Mouse (Mus musculus) c-Kit-positive CD71-positive TER-119-negative erythroid progenitor cells, embryonic 14.5 days (primary cell): ENCODE results near the gene Xpo5.
A peak's percentile ranks its signal among the peaks of the same experiment; 100 is the strongest.

Source experiments
- DNase-seq: peaks from one replicate; pipeline ENCODE4 v3.0.0-alpha.2; 2013; ENCODE audit warnings: low read depth

The Xpo5 gene

DNA sequence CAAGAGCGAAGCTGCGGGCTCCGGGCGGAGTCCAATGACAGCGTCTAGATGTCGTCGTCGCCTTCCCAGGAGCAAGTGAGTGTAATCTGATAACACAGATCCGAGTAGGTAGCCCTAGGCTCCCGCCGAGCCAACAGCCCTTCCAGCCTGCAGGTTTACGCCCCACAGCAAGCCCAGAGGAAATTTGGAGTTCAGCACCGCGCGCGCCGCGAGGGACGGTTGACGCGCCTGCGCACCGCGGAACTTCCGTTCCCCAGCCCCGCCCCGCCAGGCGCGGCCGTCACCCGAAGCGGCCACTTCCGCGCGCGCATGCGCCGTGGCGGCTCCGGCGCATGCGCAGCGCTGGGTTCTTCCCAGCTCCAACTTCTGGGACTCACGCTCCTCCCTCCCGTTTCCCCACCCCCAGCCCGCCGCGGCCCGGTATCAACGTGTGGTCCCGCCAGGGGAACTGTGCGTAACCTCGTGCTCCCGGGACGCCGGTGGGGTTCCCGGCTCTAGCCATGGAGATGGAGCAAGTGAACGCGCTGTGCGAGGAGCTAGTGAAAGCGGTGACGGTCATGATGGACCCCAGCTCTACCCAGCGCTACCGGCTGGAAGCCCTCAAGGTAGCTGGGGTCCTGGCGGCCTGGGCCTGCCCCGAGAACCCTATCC lies at the start of gene Xpo5, which contains the start of gene Polh:
Gene Xpo5 (plus strand): TSS at position 362 of the 651 bp plus-strand sequence.
Gene Polh (minus strand): TSS at position 225 of the 651 bp plus-strand sequence.
- peak; percentile 89 for DNase-seq

DNA sequence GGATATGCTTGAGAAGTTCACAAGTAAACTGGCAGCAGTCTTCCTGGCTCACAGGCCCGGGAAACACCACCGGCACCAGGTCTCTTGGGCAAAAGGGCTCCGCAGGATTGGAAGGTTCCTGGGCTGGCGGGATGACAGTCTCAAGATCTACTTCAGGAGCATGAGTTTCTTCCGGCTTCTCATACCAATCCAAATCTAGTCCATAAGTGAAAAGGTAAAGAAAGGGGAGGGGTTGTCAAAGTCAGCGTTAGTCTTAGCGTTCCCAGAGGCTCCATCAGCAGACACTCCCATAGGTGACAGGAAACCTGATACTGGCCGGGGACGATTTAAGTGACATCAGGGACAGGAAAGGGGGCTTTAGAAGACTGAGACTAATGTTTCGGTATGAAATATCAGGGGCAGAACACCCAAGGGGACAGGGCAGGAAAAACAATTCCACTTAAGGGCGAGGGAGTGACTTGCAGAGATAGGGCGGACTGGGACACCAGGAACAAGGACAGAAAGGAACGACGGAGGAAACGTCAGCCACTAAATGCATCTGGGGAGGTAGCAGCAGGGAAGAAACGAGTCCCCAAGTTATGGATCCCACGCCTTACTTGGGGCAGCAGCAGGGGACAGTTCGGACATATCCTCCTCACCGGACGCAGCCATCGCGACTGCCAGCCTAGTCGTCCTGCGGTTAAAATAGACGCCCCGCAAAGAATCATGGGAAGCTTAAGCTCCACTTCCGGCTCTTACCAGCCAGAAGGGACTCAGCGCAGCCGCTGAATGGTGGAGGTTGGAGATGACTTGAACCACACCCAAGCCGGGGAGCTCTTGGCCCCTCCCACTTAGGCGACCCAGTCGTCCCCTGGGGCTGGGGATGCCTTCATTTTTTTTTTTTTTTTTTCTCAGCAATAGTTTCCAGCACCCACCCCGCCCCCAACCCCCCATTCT lies 49.5 kb upstream of the Xpo5 start, which contains the start of gene Mad2l1bp:
Gene Mad2l1bp (minus strand): TSS at position 707 of the 936 bp plus-strand sequence.
- DNase-seq, result peak; percentile 88

DNA sequence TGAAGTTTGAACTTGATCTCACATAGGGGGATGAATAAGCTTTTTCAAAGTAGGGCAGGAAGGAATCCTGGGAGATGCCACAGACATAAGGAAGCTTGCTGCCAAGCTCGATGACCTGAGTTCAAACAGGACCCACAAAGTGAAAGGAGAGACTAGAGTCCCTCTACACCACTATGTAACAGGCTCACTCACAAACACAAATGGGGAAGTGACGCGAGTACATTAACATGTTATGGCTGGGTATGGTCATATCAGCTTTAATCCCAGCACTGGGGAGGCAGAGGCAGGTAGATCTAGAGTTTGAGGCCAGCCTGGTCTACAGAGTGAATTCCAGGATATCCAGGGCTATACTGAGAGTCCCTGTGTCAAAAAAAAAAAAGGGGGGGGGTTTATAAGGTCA lies 48.2 kb upstream of the Xpo5 start:
- DNase-seq, result no peak

DNA sequence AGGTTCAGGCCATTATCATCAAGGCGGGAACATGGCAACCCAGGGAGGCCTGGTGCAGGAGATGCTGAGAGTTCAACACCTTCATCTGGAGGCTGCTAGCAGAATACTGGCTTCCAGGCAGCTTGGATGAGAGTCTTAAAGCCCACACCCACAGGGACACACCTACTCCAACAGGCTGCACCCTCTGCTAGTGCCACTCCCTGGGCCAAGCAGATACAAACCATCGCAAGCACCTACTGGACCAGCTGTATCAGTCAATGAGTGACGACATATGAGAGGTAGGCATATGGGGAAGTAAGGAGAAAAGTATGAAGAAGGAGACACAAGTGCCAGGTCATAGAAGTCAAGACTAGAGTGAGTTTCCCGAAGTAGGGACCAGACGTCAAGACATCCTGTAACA lies 45.9 kb upstream of the Xpo5 start:
- no peak for DNase-seq

DNA sequence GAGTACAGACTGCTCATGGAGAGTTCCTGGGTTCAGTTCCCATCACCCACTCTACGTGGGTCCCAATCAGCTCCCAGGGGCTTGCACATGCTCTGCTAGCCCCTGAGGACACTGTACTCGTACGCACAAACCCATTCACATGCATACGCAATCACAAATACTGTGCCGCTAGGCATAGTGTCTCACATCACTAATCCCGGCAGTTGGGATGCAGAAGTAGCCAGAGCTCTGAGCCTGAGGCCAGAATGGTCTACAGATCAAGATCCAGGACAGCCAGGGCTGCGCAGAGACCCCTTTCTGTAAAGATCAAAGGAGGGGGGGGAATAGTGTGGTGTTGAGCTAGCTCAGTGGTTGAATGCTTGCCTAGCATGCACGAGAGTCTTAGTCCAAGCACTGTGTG lies 45.5 kb upstream of the Xpo5 start:
- no peak for DNase-seq

DNA sequence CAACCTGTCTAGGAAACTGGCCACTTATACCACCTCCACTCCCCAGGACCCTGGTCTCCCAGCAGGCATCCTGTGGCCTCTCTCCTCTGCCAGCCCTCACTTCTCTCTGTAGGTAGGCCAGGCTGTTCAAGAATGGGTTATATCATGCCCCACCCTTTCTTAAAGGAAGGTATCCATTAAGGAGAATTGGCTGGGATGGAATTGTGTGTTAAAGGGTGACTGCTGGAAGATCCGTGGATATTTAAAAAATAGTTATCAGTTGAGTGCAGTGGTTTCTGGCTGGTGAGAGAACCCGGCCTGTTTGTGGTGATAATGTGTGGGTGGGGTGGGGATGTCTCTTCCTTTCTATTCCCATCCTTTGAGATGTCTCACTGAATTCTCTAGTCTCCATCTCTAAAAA lies 43.3 kb upstream of the Xpo5 start:
- DNase-seq, result peak; percentile 61

DNA sequence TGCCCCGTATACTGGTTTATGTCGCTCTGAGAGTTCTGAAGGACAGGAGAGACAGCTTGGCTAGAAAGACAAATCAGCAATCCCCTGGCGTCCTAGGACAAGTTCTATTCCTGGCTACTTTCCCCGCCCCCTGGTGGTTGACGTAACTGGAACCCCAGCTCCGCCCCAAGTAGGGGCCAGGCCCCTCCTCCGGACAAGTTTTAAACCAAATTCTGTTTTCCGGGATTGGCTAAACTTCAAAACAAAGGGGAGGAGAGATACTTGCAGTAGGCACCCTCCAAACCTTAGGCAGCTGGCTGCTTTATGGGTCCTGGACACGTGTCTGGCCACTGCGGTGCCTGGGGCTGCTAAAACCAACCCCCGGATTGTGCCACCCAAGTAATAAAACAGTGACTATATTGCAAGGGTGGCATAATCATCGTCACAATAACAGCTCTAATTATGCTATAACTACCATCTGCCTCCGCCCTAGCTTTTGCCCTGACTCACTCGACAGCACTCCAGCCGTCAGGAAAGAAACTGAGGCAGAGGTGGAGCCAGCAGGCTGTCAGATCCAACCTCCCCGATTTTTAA lies 42.4 kb upstream of the Xpo5 start:
- peak; percentile 94 for DNase-seq

DNA sequence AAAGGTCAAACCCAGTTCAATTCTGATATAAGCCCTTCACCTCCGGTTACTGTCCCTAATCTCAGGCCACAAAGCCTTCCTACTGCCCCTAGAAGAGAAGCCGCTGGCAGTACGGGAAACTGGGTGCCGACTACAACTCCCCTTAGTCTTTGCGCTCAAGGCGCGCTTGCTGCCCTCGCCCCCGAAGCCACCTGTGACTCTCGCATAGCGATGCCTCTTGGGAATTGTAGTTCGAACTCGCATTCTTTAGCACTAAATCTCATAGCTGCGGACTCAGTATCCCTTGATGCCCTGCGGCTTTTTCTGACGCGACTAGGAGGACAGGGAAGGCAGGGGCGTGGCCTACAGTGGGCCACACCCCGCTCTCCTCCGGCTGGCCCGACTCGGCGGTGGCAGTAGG lies 41.9 kb upstream of the Xpo5 start, which contains the start of gene Gtpbp2:
Gene Gtpbp2 (plus strand): TSS at position 347 of the 400 bp plus-strand sequence.
- peak; percentile 98 for DNase-seq

DNA sequence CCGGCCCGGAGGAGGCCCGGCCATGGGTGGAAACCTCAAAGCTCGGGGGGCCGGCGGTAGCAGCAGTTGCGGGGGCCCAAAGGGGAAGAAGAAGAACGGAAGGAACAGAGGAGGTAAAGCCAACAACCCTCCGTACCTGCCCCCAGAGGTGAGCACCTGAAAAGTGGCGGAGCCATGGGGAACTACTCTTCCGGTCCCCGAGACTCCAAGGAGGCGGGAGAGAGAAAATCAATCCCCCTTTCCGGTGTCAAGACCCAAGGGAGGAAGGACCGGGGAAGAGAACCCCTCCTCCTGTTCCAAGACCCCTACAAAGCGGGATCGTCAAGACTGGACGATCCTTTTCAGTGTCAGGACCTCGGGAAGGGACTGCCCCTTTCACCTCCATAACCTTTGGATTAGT lies 41.4 kb upstream of the Xpo5 start:
- no peak for DNase-seq

DNA sequence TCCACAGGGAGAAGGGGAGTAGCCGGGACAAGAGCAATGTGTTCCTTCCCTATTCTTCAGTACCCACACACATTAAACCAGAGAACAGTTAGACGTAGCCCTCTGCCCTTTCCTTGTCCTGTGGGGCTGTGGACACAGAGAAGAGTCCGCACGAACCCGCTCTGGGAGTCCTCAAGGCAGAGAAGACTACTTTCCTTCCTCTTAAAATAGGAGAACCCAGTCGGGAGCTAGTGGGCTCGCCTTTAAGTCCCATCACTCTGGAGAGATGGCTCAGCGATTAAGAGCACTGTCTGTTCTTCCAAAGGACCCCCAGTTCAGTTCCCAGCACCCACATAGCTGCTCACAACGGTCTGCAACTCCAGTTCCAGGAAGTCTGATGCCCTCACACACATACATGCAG lies 40.9 kb upstream of the Xpo5 start:
- DNase-seq, result no peak

DNA sequence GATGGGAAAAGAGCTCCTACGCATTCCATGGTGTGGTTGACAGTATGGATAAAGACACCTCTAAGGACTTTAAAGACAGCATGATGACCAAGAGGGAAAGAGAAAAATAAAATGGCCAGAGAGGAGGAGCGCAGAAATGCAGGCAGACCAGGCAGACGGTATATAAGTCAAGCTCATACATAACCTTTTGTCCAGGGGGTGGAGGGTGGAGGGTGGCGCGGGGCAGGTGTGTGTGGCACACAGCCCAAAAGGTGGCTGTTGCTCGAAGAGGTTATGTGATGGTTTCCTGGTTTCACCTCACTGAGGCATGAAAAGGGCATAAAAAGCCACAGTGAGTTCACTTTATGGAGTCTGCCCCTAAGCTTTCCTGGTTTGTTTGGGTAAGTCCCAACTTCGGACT lies 40.0 kb upstream of the Xpo5 start:
- DNase-seq, result no peak

DNA sequence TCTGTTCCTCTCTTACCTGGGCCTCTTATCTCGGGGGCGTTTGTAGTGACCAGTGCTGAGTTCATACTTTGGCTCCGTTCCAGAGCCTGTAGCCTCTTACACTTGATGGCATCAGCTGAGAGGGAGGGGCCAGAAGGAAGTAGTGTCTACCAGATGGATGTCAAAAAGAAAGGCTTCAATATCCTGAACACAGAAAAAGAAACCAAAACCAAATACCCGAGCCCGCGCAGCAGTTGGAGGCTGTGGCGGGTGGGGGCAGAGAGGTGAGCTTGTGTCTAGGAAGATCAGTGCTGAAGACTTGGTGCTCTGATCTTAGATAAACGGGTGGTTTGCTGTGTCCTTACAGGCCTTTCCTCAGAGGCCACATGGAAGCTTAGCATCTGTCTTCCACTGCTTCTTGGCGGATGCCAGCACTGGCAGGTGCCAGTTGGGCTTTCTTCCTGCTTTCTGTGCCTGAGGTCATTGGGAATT lies 39.6 kb upstream of the Xpo5 start:
- DNase-seq, result no peak

DNA sequence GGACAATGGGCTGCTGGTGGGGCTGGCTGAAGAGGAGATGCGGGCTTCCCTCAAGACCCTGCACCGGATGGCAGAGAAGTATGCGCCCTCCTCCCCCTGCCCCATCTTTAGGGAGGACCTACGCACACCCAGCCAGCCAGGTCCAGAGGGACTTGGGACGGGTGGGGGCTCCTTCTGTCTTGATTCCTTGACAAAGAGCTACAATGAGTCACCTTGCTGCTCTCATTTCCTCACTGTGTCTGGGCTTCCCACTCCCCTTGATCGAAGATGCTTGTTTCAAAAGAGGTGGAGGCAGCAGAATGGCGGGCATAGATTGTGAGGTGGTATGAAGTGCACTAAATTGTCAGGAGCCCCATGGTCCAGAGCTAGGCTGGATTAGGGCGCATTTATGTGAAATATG lies 38.3 kb upstream of the Xpo5 start:
- DNase-seq, result no peak

DNA sequence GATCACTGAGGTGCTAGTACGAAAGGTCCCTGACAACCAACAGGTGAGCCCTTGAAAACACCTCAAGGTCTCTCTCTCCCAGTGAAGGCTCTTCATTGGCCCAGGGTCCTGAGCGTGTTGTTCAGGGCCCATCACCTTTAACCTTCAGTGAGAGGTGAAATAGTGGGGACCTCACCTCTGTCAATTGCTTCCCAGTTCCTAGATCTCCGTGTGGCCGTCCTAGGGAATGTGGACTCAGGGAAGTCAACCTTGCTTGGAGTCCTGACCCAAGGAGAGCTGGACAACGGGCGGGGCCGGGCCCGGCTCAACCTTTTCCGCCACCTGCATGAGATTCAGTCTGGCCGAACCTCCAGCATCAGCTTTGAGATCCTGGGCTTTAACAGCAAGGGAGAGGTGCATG lies 37.8 kb upstream of the Xpo5 start:
- no peak for DNase-seq

DNA sequence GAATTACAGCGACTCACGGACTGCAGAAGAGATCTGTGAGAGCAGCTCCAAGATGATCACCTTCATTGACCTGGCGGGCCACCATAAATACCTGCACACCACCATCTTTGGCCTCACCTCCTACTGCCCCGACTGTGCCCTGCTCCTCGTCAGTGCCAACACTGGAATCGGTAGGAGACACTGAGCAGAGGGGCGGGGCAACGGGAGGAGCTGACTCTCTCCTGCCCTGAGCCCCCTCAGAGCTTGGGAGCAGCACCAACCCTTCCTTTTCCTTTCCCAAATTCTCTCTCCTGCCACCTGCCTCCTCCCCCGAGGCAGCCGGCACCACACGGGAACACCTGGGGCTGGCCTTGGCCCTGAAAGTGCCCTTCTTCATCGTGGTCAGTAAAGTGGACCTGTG lies 37.1 kb upstream of the Xpo5 start:
- DNase-seq, result no peak

DNA sequence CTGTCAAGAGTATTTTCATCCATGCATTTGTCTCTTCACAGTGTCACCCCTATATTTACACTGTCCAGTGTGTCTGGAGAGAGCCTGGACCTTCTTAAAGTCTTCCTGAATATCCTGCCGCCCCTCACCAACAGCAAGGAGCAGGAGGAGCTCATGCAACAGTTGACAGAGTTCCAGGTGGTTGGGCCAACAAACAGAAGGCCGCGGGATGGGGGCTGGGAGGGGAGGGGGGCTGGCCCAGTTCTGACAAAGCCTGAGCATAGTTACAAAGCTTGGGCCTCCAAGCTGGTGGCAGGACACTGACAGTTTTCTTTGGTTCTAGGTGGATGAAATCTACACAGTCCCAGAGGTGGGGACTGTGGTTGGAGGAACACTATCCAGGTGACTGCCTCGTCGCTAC lies 36.3 kb upstream of the Xpo5 start:
- DNase-seq, result no peak

DNA sequence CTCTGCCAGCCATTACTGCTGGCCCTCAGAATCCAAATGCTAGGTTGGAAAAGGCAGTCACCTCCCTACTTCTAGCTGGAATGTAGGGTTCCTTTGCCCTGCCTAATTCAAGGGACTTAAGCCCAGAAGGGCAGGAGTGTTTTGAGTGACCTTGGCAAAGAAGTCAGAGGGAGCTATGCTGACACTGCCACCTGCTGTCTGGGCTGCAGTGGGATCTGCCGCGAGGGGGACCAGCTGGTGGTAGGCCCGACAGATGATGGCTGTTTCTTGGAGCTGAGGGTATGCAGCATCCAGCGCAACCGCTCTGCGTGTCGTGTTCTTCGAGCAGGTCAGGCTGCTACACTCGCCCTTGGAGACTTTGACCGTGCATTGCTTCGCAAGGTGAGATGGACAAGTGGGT lies 35.6 kb upstream of the Xpo5 start:
- no peak for DNase-seq

DNA sequence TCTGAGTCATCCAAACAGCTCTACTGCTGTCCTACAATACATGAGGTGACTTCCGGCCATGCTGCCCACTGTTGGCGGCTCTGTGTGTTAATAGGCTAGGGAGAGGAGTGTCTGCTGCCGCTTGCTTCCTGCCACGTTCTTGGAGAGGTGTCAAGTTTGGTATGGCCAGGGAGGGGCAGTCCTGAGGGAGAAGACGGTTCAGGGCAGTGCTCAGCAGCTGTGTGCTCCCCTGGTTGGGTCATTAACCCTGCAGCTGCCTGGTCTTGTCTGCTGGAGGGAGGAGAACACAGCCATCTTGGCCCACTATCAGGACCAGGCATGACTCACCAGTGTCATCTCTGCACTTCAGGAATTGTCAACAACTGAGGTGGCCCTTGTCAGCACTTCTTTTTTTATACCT lies 34.3 kb upstream of the Xpo5 start:
- no peak for DNase-seq

DNA sequence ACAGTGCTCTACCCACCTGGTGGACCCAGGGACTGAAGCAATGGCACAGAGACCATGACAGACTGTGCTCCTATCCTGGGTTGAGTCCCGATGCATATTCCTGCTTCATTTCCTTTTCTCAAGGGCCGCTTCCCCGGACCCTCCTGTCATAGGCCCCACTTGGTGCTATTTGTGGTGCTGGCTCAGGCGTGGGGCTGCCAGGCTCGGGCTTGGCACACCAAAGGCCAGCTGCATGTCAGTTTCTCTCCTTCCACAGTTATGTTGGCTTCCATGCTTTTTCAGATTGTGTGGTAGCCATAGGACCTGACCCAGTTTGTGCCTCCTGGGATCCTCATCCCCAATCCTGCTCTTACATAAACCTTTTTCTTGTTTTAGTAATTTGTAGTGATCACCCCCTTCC lies 33.8 kb upstream of the Xpo5 start:
- no peak for DNase-seq

DNA sequence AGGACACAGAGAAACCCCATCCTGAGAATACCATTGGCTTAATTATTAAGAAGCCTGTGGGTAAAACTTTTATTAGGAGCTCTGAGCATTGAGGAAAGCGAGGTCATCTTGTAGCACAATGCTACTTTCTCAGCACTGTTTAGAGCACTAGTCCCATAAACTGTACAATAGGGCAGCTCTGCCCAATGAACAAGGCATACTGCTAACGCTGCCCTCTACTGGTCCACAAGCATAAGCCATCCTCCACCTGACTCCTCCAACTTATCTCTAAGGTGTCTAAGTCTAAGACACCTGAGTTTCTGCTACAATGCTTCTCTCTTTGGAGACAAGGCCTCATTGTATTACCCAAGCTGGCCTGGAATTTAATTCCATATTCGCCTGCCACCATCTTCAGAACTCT lies 32.0 kb upstream of the Xpo5 start:
- no peak for DNase-seq

DNA sequence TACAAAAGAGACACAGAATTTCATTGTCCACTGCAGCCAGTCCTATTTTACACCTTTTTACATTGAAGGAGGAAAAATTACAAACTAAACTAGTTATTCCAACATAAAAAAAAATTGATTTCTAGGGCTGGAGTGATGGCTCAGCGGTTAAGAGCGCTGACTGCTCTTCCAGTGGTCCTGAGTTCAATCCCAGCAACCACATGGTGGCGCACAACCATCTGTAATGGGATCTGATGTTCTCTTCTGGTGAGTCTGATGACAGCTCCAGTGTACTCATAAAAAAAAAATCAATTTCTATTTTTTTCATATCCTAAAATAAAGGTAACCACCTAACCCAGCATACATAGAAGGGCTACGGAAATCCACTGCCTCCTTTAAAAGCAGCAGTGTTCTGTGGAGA lies 20.3 kb upstream of the Xpo5 start:
- no peak for DNase-seq

DNA sequence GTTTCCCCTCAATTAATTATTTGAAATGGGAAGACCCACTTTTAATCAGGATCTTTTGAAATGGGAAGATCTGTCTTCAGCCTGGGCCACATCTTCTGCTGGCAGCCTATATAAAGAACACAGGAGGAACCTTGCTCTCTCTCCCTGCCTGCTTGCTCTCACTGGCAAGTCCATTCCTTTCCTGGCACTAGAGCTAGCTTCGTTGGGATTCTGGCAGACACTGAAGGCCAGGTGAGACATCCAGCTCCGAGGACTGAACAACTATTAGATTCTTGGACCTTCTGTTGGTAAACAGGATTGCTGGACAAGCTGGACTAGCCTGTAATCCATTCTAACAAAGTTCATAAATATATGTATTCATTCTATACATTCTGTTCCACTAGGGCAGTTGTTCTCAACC lies 13.8 kb upstream of the Xpo5 start:
- DNase-seq, result no peak

DNA sequence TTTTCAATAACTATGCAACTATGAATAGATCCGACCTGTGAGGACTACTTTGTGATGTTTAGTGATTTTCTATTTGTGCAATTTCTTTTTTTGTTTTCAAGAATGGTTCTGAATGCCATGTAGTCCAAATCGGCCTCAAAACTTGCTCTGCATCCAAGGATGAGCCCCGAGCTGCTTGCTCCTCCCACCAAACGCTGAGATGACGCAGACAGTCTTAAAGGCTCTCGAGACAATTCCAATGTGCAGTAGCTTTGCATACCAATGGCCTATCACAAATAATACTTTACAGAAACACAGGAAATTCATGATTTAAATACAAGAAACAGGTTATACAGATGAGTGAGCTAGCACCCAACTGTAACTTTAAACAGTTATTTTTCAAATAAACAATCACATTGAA lies 1.4 kb upstream of the Xpo5 start:
- DNase-seq, result peak; percentile 30
